Mouse (Mus musculus): ENCODE measurements around the gene Fhit.

The Fhit gene

DNA sequence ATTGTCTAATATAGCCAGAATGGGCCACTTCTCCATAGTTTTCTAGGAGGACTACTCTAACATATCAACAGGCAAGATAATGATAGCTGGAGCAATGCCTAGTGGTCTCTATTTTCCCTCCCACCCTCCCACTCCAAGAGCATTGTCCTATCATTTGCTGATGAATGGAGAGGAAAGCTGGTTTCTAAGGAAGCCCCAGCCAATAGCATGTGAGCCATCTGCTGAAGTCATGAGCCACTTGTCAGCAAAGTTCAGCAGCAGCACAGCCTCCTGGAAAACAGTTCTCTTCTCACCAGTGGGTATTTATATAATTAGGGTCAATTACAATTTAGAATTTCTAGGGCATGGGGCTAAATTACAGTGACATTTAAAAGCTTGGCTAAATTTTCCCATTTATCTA lies 1035.3 kb downstream of the Fhit start:
- DNase-seq, result no peak

GRCm38 (mm10) chr14:10122176-10122575 lies 1039.7 kb downstream of the Fhit start:
- DNase-seq, result no peak

DNA sequence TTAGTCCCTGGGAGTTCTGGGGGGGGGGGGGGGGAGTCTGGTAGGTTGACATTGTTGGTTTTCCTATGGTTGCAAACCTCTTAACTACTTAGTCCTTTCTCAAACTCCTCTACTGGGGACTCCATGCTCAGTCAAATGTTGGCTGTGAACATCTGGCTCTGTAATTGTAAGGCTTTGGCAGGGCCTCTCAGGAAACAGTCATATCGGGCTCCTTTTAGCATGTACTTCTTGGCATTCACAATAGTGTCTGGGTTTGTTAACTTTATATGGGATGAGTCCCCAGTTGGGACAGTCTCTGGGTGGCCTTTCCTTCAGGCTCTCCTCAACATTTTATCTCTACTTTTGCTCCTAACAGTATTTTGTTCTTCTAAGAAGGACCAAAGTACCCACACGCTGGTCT lies 1065.6 kb downstream of the Fhit start:
- DNase-seq, result no peak

- no peak for DNase-seq
Measured at GRCm38 (mm10) chr14:10079062-10079461, 1082.8 kb downstream of the Fhit start.

- no peak for DNase-seq
Measured at GRCm38 (mm10) chr14:10049947-10050346, 1111.9 kb downstream of the Fhit start.

DNA sequence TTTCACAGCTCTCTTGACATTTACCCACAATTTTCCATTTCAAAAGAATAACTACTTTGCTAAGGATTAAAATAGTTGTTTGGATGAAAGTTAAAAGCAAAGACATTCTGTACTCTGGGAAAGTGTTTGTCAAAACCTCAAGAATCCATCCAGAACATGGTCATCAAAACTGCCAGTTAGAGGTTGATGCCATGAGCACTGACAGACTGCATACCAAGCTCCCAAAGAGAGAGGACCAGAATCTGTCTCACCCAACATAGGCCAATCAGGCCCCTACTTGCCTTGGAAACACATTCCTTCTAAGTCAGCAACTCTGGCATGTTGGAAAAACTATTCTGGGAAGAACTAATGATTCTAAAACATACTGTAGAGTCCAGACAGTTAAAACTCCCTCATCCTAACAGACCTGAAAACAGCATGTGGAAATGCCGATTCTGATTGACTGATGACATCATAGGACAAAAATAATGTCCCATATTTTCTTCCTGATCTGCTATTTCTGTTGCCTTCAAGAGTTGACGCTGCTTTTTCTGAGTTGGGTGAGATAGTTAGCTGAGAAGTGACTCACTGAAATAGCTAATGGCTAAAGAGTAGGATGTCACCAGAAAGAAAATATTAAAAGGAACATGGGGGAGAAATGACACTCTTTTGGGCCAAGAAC lies 1114.6 kb downstream of the Fhit start:
- no peak for DNase-seq

GRCm38 (mm10) chr14:10046336-10047122 lies 1115.3 kb downstream of the Fhit start:
- no peak for DNase-seq

- DNase-seq, result no peak
Measured at GRCm38 (mm10) chr14:10038021-10038420, 1123.8 kb downstream of the Fhit start.

- no peak for DNase-seq
Measured at GRCm38 (mm10) chr14:10036685-10037215, 1125.1 kb downstream of the Fhit start.

GRCm38 (mm10) chr14:10035682-10036081 lies 1126.2 kb downstream of the Fhit start:
- no peak for DNase-seq

GRCm38 (mm10) chr14:10035270-10035669 lies 1126.6 kb downstream of the Fhit start:
- no peak for DNase-seq

GRCm38 (mm10) chr14:10023382-10023781 lies 1138.5 kb downstream of the Fhit start:
- DNase-seq, result no peak

DNA sequence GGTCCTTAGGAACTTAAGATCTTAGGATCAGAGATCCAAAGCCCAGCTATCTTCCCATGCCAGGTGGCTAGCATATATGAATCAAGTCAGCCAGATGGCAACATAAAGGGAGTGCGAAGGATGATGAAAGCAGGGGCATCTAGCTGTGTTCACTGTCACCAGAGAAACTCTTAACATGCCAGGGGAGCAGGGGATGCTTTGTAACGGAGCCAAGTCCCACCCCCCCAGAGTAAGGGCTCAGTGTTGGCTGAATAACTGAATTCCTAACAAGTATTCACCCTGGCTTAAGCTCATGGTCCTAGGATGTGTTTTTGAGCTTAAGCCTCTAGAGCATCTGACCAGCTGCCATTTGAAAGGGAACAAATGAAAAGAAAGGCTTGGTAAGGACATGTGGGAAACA lies 1139.5 kb downstream of the Fhit start:
- no peak for DNase-seq

- no peak for DNase-seq
Measured at GRCm38 (mm10) chr14:10020400-10021140, 1141.3 kb downstream of the Fhit start.

DNA sequence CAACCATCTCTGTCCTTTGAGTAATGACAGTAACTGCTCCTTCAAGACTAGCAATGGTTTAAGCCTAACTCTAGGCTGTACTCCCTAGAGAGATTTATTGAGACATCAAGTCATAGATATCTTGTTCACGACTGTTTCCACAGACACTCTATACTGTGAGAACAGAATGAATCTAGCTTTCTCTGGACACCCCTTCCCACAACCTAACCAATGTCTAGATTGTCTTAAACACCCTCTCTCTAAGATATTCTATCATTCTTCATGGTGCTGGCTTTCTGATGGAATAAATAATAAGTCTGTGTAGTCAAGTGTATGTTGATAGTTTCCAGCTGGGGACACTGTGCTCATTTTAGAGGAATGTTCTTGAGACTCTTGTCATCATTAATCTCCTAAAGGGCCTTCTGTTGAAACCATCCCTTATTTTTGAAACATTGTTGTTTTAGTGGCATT lies 1148.0 kb downstream of the Fhit start:
- DNase-seq, result no peak

GRCm38 (mm10) chr14:10013003-10013816 lies 1148.6 kb downstream of the Fhit start:
- no peak for DNase-seq

DNA sequence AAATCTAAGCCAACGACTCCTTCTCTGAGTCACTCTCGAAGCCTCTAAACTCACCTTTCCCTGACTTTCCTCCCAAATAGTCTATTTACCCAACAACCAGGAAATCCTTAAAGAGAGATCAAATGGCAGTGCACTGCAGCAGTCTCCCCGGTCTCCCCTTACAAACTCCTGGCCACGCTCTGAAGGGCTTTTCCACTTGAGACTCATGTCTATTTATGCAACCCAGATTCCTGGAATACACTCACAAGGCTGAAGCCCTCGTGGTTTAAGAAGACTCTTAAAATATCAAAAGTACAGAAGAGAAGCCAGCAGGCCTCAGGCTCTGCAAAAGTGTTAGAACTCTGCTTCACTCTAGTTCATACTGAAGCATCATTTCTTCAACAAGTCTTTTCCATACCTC lies 1155.6 kb downstream of the Fhit start:
- no peak for DNase-seq

DNA sequence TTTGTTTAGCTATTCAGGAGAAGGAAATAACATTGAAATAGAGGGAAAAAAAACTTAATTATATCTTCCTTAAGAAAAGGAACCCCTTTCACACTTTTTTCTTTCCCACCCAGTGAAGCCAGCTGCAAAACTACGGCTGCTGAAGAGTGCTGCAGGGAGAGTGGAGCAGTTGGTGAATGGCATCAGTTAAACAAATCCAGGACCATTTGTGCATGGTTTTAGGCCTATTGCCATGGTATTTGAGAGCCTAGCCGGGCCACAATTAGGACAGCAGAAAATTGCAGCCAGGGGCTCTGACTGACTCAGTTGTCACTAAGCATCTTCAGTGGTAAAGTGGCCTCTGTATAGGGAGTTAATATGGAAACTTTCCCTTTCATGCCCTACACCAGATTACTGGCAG lies 1158.0 kb downstream of the Fhit start:
- no peak for DNase-seq

- no peak for DNase-seq
Measured at GRCm38 (mm10) chr14:9990677-9991076, 1171.2 kb downstream of the Fhit start.

DNA sequence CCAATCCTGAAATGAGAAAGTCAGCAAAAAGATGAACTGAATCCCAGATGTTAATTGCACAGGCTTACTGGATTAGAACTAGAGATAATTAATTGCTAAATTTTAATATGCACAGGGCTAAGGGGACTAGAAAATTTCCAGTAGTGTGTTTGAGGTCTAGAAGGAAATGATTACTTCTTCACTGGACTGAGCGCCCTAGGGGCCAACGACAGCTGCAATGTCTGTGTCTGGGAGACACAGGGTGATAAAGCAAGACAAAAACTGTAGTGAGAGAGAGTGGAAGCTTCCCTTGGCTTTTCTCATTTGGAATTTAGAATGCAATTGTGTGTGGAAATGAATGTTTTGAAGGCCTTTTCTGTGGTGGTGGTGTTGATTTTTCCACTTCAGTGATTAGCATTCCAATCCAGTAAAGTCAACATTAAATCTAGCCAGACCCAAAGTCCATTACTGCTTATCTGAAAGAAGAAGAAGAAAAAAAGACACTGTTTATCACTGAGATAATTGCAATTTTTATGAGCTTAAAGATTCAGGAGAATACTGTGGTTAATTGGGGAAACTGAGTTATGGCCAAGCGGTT lies 1184.8 kb downstream of the Fhit start:
- no peak for DNase-seq

DNA sequence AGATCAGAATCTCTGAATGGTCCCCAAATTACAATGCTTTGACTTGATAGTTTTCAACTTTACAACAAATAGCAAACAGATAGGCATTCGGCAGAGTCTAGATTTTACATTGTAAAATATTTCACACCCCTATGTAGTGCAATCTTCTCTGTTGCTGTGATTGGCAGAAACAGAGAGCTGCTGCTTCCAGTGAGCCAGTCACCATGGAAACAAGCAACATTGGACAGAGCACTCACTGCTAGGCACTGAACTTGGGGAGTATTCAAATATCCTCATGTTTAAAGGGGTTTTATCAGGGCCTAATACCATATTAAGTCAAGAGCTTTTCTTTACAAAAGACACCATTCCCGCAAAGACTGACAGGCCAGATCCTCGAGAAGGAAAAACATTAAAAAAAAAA lies 1187.4 kb downstream of the Fhit start:
- no peak for DNase-seq

DNA sequence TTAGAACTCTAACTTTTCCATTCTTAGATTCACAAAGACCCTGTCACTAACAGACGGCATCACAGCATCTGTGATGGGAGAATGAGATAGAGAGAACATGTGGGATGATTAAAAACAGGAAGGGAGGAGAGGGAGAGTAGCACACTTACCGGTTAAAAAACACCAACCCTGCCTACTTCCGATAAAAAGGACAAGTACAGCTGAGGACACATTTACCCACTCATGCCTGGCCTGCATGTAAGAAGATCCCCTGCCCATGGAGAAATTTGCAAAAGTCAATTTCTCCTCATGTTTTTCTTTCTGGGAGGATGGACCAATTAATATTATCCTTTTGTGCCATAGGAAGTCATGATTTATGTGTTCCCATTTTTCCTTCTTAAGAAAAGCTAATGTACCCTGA lies 1198.0 kb downstream of the Fhit start:
- no peak for DNase-seq

Measured in spleen, adult 18-20 months (tissue).